In the genomic region with DNA sequence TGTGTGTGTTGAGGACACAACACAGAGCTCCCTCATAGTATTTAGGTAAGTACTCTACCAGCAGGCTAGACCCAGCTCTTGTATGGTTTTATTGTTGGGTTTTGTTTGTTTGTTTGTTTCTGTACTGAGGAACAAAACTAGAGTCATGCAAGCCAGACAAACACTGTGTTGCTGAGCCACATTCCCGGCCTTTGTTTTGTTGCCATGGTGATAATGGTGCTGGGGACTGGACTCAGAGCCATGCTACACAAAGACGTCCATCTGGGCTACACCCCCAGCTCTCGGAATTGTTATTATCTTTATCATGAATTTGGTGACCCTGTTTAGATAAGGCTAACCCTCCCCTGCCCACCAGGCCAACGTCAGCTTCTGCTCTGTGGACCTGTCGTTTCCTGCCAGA, we compare ENCODE assay signal across 12 mouse cellular contexts.
DNase-seq lines count a peak whose midpoint lies in the region; ATAC-seq and TF ChIP-seq lines count a peak whose summit lies in the region.
"Had no signal": no experiment of that assay in that cellular context is flagged by ENCODE, and none has a peak within 500 bp of the region (broad histone marks: within the 10 kb centered on the region; RNA-seq: fewer than 3 reads in every experiment).

No protein-coding gene starts in this region.

- H3K4me1 ChIP-seq in lung, postnatal 0 days (ENCODE audit: insufficient read depth, low read depth, low read length), result no peaks in the 10 kb centered on the region
- no peaks in the 10 kb centered on the region for H3K4me1 ChIP-seq in lung, adult 2 months (ENCODE audit: control insufficient read depth, insufficient read depth, low read length)
- H3K4me1 ChIP-seq in midbrain, embryonic 12.5 days, result peaks cover 18% of the 10 kb centered on the region
- 0 out of 2 replicates have a peak, but pooled peaks cover 2% of the 10 kb centered on the region for H3K4me1 ChIP-seq in heart, embryonic 12.5 days (replicated peaks)
- H3K4me1 ChIP-seq: heart, embryonic 13.5 days; stomach, embryonic 15.5 days had no signal

- peak; percentile 44; the same call in 1 of the 2 replicates for ATAC-seq in lung, postnatal 0 days
- peak; percentile 66; the same call in 1 of the 2 replicates for ATAC-seq in midbrain, embryonic 12.5 days (ENCODE audit: low FRiP score, low read depth)
- ATAC-seq in heart, embryonic 12.5 days (ENCODE audit: insufficient number of reproducible peaks, low FRiP score), result no peak

- TF ChIP-seq CTCF in lung, postnatal 0 days (IDR thresholded peaks at IDR 0.05), result no peak
- TF ChIP-seq CTCF in lung, adult 2 months (IDR thresholded peaks at IDR 0.05; ENCODE audit: insufficient read depth, low read length), result no peak

- no peak overlapping the region for H3K27ac ChIP-seq in lung, postnatal 0 days (ENCODE audit: low read length)
- H3K27ac ChIP-seq in midbrain, embryonic 12.5 days (replicated peaks), result no peak overlapping the region
- H3K27ac ChIP-seq in heart, embryonic 12.5 days (ENCODE audit: poor library complexity, severe bottlenecking), result no peak overlapping the region
- H3K27ac ChIP-seq: heart, embryonic 13.5 days; left cerebral cortex, adult 2 months; liver, embryonic 14.5 days; stomach, embryonic 15.5 days had no signal

- H3K4me2 ChIP-seq in lung, postnatal 0 days (replicated peaks; ENCODE audit: low read depth, low read length), result no peak overlapping the region
- no peak overlapping the region for H3K4me2 ChIP-seq in midbrain, embryonic 12.5 days (replicated peaks)
- no peak overlapping the region for H3K4me2 ChIP-seq in heart, embryonic 12.5 days
- H3K4me2 ChIP-seq: heart, embryonic 13.5 days; stomach, embryonic 15.5 days had no signal

- intact Hi-C loops in heart, postnatal 36 days (cut with DNase I), result no loop called here

- no peak overlapping the region for H3K4me3 ChIP-seq in lung, postnatal 0 days (ENCODE audit: low read depth, low read length)
- H3K4me3 ChIP-seq in lung, adult 2 months (replicated peaks; ENCODE audit: extremely low read depth, low read depth, low read length), result no peak overlapping the region
- H3K4me3 ChIP-seq in midbrain, embryonic 12.5 days, result no peak overlapping the region
- no peak overlapping the region for H3K4me3 ChIP-seq in heart, embryonic 12.5 days
- H3K4me3 ChIP-seq: heart, embryonic 13.5 days; left cerebral cortex, adult 2 months; stomach, embryonic 15.5 days had no signal

- no peaks in the 10 kb centered on the region for H3K36me3 ChIP-seq in lung, postnatal 0 days (ENCODE audit: insufficient read depth, low read length)
- no peaks in the 10 kb centered on the region for H3K36me3 ChIP-seq in midbrain, embryonic 12.5 days
- H3K36me3 ChIP-seq in heart, embryonic 12.5 days, result no peaks in the 10 kb centered on the region
- H3K36me3 ChIP-seq: heart, embryonic 13.5 days; stomach, embryonic 15.5 days had no signal

- no peak for TF ChIP-seq POLR2A in lung, adult 2 months (IDR thresholded peaks at IDR 0.05; ENCODE audit: borderline replicate concordance, extremely low read depth, low read depth, low read length)

- H3K9me3 ChIP-seq in lung, postnatal 0 days (ENCODE audit: low read length), result no peaks in the 10 kb centered on the region
- no peaks in the 10 kb centered on the region for H3K9me3 ChIP-seq in midbrain, embryonic 12.5 days
- no peaks in the 10 kb centered on the region for H3K9me3 ChIP-seq in heart, embryonic 12.5 days (replicated peaks)
- H3K9me3 ChIP-seq: heart, embryonic 13.5 days; stomach, embryonic 15.5 days had no signal

- no peak for TF ChIP-seq EP300 in lung, postnatal 0 days (IDR thresholded peaks at IDR 0.05)

- H3K9ac ChIP-seq in lung, postnatal 0 days (replicated peaks; ENCODE audit: low read depth), result no peak overlapping the region
- no peak overlapping the region for H3K9ac ChIP-seq in midbrain, embryonic 12.5 days (replicated peaks)
- H3K9ac ChIP-seq in heart, embryonic 12.5 days, result no peak overlapping the region
- H3K9ac ChIP-seq: heart, embryonic 13.5 days; liver, embryonic 14.5 days; stomach, embryonic 15.5 days had no signal

- no peaks in the 10 kb centered on the region for H3K27me3 ChIP-seq in lung, postnatal 0 days (replicated peaks; ENCODE audit: insufficient read depth, low read length)
- 0 out of 2 replicates have a peak, but pooled peaks cover 4% of the 10 kb centered on the region for H3K27me3 ChIP-seq in midbrain, embryonic 12.5 days
- no peaks in the 10 kb centered on the region for H3K27me3 ChIP-seq in heart, embryonic 12.5 days (replicated peaks)
- H3K27me3 ChIP-seq: heart, embryonic 13.5 days; stomach, embryonic 15.5 days had no signal

- DNase-seq in lung, postnatal 0 days (ENCODE audit: low spot score), result no peak
- DNase-seq in lung, adult 2 months, result no peak
- peak; percentile 45 for DNase-seq in forelimb bud, embryonic 11.5 days (ENCODE audit: low read depth, low spot score)
- DNase-seq in right cerebral cortex, postnatal 10 days (ENCODE audit: low spot score in 2 of 2), result no peak
- no peak for DNase-seq in heart, postnatal 36 days
- no peak for DNase-seq in liver

- 9% methylated on average over 5 of the region's 5 CpGs for WGBS in lung, postnatal 0 days
- 19% methylated on average over 5 of the region's 5 CpGs for WGBS in lung, adult 2 months
- WGBS in midbrain, embryonic 12.5 days, result 14% methylated on average over 5 of the region's 5 CpGs
- WGBS in heart, embryonic 12.5 days, result 12% methylated on average over 5 of the region's 5 CpGs
